Mouse (Mus musculus): ENCODE data around the gene Cyp4f13.

GRCm38 (mm10) chr17:32923681-32924080 is 23.5 kb downstream of the Cyp4f13 start:
- TF ChIP-seq CTCF (IDR thresholded peaks at IDR 0.05; ENCODE audit: low read depth) (no peak), EP300 (IDR thresholded peaks at IDR 0.05; ENCODE audit: low read depth) (no peak)

Data from liver, embryonic 14.5 days (tissue).